8 mouse cellular contexts compared by ENCODE assay signal in genomic region chr10:125786880-125787337, GRCm38 (mm10).
DNase-seq lines count a peak whose midpoint lies in the region; ATAC-seq lines count a peak whose summit lies in the region.

No protein-coding gene starts in this region.

- ATAC-seq in heart, embryonic 14.5 days (ENCODE audit: insufficient number of reproducible peaks, insufficient read depth, low FRiP score, low read depth): no peak
- ATAC-seq in forebrain, embryonic 15.5 days (replicated peaks): peak; percentile 39
- ATAC-seq in liver, embryonic 12.5 days: no peak
- ATAC-seq in stomach, embryonic 16.5 days (ENCODE audit: insufficient read depth, low FRiP score): peak; percentile 76

- peak overlapping the region; percentile 78 for H3K4me2 ChIP-seq in heart, embryonic 14.5 days (ENCODE audit: low read length)
- peak overlapping the region; percentile 70 for H3K4me2 ChIP-seq in forebrain, embryonic 15.5 days (replicated peaks)
- H3K4me2 ChIP-seq in liver, embryonic 12.5 days: peak overlapping the region; percentile 48
- H3K4me2 ChIP-seq in stomach, embryonic 16.5 days (ENCODE audit: low read depth, low read length): peak overlapping the region; percentile 64

- H3K9ac ChIP-seq in heart, embryonic 14.5 days (ENCODE audit: low read length): peak overlapping the region; percentile 47; the same call in 1 of the 2 replicates
- H3K9ac ChIP-seq in forebrain, embryonic 15.5 days (replicated peaks): peak overlapping the region; percentile 3; the same call in 1 of the 2 replicates
- no peak overlapping the region for H3K9ac ChIP-seq in liver, embryonic 12.5 days
- H3K9ac ChIP-seq in stomach, embryonic 16.5 days (ENCODE audit: low read length): peak overlapping the region; percentile 69

- H3K9me3 ChIP-seq in heart, embryonic 14.5 days (ENCODE audit: control insufficient read depth, low read length): no peaks in the 10 kb centered on the region
- H3K9me3 ChIP-seq in forebrain, embryonic 15.5 days: no peaks in the 10 kb centered on the region
- no peaks in the 10 kb centered on the region for H3K9me3 ChIP-seq in liver, embryonic 12.5 days (replicated peaks)
- H3K9me3 ChIP-seq in stomach, embryonic 16.5 days (replicated peaks; ENCODE audit: control insufficient read depth, low read length): peaks cover 2% of the 10 kb centered on the region; the same call in 1 of the 2 replicates

- H3K36me3 ChIP-seq in heart, embryonic 14.5 days (ENCODE audit: control insufficient read depth, insufficient read depth, low read length): no peaks in the 10 kb centered on the region
- H3K36me3 ChIP-seq in forebrain, embryonic 15.5 days: no peaks in the 10 kb centered on the region
- H3K36me3 ChIP-seq in liver, embryonic 12.5 days: no peaks in the 10 kb centered on the region
- H3K36me3 ChIP-seq in stomach, embryonic 16.5 days (ENCODE audit: control insufficient read depth, insufficient read depth, low read length): no peaks in the 10 kb centered on the region

- no peak for DNase-seq in heart, adult 18-20 months
- peak; percentile 11 to 18 for DNase-seq in cerebellum, postnatal 36 days
- no peak for DNase-seq in left cerebral cortex, adult 8-10 months (ENCODE audit: low spot score in 2 of 2)
- no peak for DNase-seq in urinary bladder, adult 18-20 months (ENCODE audit: low spot score in 2 of 2)

- H3K4me1 ChIP-seq in heart, embryonic 14.5 days (ENCODE audit: control insufficient read depth in 2 of 2, insufficient read depth in 2 of 2, low read length in 2 of 2): peaks cover 9 to 21% of the 10 kb centered on the region in 2 experiments
- H3K4me1 ChIP-seq in forebrain, embryonic 15.5 days: peaks cover 29% of the 10 kb centered on the region
- H3K4me1 ChIP-seq in liver, embryonic 12.5 days: peaks cover 11% of the 10 kb centered on the region
- peaks cover 32% of the 10 kb centered on the region for H3K4me1 ChIP-seq in stomach, embryonic 16.5 days (ENCODE audit: control insufficient read depth, insufficient read depth, low read length)

- H3K27me3 ChIP-seq in heart, embryonic 14.5 days (ENCODE audit: control insufficient read depth, insufficient read depth, low read length): no peaks in the 10 kb centered on the region
- no peaks in the 10 kb centered on the region for H3K27me3 ChIP-seq in forebrain, embryonic 15.5 days
- H3K27me3 ChIP-seq in liver, embryonic 12.5 days (replicated peaks): no peaks in the 10 kb centered on the region
- no peaks in the 10 kb centered on the region for H3K27me3 ChIP-seq in stomach, embryonic 16.5 days (ENCODE audit: control insufficient read depth, insufficient read depth, low read length)

- H3K27ac ChIP-seq in heart, embryonic 14.5 days (replicated peaks in 1 of 2; ENCODE audit: control insufficient read depth in 1 of 2, insufficient read depth in 1 of 2, low read depth in 2 of 2, low read length in 2 of 2): peak overlapping the region in 1 of 2 experiments; percentile 41; a peak in 3 of 4 replicates
- no peak overlapping the region for H3K27ac ChIP-seq in forebrain, embryonic 15.5 days (replicated peaks)
- H3K27ac ChIP-seq in liver, embryonic 12.5 days: no peak overlapping the region
- peak overlapping the region; percentile 90 for H3K27ac ChIP-seq in stomach, embryonic 16.5 days (ENCODE audit: low read length)

- peak overlapping the region; percentile 21 to 36 for H3K4me3 ChIP-seq in heart, embryonic 14.5 days (ENCODE audit: control insufficient read depth in 1 of 2, insufficient read depth in 1 of 2, low read depth in 1 of 2, low read length in 2 of 2)
- peak overlapping the region; percentile 37 for H3K4me3 ChIP-seq in forebrain, embryonic 15.5 days
- H3K4me3 ChIP-seq in liver, embryonic 12.5 days: peak overlapping the region; percentile 21; the same call in 1 of the 2 replicates
- H3K4me3 ChIP-seq in stomach, embryonic 16.5 days (replicated peaks; ENCODE audit: low read length): peak overlapping the region; percentile 38

- WGBS in heart, embryonic 14.5 days: 1% methylated on average over 17 of the region's 17 CpGs
- 0% methylated on average over 17 of the region's 17 CpGs for WGBS in forebrain, embryonic 15.5 days
- 15% methylated on average over 17 of the region's 17 CpGs for WGBS in liver, embryonic 12.5 days (ENCODE audit: insufficient replicate concordance)
- 3% methylated on average over 17 of the region's 17 CpGs for WGBS in stomach, embryonic 16.5 days

Comparison
In these comparisons a context has a peak if more than half of its experiments do, and no peak if none do; other contexts are left out.
1. ATAC-seq: peak in forebrain, embryonic 15.5 days (single experiment) and stomach, embryonic 16.5 days (single experiment); none in heart, embryonic 14.5 days (single experiment) and liver, embryonic 12.5 days (single experiment).
2. DNase-seq: peak in cerebellum, postnatal 36 days (2 of 2); none in heart, adult 18-20 months (0 of 2), left cerebral cortex, adult 8-10 months (0 of 2) and urinary bladder, adult 18-20 months (0 of 2).
3. Peak in every context shown above with its lines, with median percentiles within 50 percentile points of each other: H3K4me2 ChIP-seq and H3K4me3 ChIP-seq.